Mouse (Mus musculus): ENCODE results near the gene Syt5. TPM values are rescaled to one million over a fixed set of nuclear protein-coding genes. Genes with fewer than 3 reads are reported as not detected.
"Not testable (repeated sequence)": the region's sequence is repeated elsewhere in the genome, so short reads cannot be mapped to it uniquely, and the experiment has no call there.

Syt5 gene
- polyA plus RNA-seq (2017; shearing (Covaris generic)), result not detected

DNA sequence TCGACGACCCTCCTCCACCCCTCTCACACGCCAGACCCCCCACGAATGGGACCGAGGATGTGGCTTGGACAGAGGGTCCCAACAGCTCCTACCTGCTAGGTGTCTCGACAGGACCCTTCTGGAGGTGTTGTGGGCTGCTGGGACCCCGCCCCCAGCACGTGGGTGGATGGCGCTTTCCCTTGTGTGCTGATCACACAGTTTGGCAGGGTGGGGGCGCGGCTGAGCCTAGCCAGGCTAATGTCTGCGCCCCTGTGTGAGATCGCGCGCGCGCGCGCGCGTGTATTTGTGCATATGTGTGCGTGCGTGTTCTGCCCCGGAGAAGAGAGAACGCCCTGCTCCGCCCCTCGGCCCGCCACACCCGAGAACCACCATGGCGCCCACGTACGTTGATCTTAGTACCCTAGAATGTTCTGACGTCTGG, at the start of gene Syt5:
TSS of gene Syt5 (minus strand) at position 321 of the 421 bp plus-strand sequence.
- no peak for ATAC-seq

DNA sequence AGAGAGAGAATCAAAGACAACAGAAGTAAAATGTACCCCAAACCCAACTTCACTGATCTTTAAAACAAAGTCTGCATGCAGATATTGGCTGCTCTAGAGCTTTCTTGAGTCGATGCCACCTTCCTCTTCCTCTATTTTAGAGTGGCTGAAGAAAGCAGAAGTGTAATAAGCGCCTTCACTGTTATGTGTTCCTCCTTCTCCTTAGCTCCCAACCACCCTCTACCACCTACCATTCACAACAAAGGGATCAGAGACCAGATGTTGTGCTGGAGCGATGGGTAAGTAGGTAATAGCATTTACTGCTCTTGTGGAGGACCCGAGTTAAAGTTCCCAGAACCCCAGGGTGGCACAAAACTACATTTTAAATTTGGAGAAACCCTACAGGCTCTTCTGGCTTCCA, 49.7 kb upstream of the Syt5 start:
- not testable (repeated sequence) for ATAC-seq

DNA sequence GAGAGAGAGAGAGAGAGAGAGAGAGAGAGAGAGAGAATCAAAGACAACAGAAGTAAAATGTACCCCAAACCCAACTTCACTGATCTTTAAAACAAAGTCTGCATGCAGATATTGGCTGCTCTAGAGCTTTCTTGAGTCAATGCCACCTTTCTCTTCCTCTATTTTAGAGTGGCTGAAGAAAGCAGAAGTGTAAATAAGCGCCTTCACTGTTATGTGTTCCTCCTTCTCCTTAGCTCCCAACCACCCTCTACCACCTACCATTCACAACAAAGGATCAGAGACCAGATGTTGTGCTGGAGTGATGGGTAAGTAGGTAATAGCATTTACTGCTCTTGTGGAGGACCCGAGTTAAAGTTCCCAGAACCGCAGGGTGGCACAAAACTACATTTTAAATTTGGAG, 34.1 kb upstream of the Syt5 start:
- ATAC-seq, result not testable (repeated sequence)

DNA sequence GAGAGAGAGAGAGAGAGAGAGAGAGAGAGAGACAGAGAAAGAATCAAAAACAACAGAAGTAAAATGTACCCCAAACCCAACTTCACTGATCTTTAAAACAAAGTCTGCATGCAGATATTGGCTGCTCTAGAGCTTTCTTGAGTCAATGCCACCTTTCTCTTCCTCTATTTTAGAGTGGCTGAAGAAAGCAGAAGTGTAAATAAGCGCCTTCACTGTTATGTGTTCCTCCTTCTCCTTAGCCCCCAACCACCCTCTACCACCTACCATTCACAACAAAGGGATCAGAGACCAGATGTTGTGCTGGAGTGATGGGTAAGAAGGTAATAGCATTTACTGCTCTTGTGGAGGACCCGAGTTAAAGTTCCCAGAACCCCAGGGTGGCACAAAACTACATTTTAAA, 25.0 kb upstream of the Syt5 start:
- ATAC-seq, result not testable (repeated sequence)

DNA sequence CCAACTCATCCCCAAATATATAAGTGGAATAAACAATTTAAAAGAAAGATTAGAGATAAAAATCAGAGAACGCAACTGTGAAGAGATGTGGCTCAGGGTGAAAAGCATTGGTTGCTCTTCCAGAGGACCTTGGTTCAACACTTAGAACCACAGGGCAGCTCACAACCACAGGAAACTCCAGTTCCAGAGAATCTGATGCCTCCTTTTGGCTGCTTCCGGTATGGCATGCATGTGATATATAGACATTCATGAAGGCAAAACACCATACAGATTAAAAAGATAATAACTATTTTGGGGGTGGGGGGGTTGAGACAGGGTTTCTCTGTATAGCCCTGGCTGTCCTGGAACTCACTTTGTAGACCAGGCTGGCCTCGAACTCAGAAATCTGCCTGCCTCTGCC, 15.3 kb upstream of the Syt5 start:
- ATAC-seq, result no peak

DNA sequence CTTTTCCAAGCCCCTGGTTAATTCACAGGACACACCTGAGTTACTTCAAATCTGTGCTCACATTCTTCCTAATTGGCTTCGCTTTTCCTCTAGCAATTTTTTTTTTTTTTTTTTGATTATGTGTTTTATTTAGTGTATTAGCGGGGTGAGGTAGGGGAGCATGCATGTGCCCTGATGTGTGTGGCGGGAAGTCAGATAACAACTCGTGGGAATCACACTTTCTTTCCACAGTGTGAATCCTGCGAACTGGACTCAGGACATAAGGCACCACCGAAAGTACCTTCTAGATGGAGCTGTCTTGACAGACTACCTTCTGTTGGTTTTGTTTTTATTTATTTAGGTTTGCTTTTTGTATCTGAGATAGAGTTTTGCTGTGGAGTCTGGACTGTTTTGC, 9.8 kb upstream of the Syt5 start:
- no peak for ATAC-seq

DNA sequence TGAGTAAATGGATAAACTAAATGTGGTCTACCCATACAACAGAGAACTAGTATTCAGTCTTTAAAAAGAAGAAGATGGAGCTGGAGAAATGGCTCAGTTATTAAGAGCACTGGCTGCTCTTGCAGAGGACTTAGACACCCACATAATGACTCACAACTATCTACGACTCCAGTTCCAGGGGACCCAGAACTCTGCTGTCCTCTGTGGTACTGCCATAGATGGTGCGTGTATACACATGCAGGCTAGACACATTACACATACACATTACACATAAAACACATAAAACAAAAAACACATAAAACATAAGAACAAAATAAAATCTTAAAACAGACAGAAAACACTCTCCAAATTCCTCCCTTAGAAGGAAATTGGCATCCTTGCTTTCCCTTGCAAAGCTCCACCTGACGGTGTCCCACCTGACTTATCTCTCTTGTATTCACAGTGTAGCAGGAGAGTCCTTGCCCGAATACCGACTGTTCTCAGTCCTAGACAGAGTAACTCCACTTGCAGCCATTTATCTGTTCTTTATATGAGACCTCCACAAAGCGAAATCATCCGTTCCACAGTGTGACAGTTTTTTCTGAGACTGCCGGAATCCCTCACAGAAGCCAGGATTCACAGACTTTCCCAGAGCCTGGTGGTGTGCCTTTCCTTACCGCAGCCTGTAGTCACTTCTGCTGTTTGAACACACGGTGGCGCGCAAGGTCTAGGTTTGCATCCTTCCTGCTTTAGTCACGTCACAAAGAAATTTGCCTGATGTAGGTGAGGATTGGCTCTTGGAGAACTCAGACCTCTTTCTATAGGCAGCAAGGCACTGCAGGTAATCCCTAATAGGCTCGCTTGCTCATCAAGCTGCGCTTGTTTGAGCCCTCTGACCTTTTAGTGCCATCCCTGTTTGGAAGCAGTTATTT, 9.2 kb upstream of the Syt5 start:
- peak; percentile 98 for ATAC-seq

DNA sequence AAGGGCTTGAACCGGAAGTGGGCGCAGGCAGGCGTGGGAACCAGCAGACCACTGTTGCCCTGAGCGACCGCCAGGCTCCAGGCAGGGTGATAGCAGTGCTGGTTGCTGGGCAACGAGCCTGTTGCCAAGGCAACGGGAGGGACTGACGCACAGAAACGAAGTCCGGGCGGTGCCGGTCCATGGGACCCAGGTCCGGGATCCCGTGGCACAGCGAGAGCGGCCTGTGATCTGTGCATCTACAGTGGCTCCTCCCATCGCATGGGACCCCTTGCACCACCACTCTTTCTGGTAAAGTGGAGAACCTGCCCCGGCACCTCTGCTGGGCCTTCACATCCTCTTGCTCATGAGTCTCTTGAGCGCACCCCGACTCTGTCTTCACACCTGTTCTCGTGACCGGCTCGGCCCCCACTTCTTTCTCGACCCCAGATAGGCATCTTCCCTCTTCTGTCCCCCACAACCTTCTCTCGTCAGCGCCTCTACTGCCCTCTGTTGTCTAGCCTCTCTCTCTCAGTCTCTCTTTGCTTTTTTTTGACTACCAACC, 680 bp downstream of the Syt5 start:
- no peak for ATAC-seq

DNA sequence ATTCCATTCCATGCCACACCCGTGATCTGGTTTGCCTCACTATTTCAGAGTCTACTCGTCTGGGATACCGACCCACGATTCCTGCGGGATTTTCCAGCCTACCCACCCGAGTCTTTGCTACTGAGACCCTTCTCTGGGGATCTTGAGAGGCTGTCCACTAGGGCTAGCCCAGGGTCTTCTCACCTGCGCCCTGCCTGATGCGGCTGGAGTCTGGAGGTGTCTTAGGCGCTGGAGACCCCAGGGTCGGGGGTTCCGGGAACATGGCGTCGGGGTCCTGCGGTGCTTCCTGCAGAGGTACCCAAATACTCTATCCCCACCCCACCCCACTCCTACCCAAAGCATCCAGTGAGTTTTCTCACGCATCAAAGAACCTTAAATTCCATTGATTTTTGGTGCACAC, 1.3 kb downstream of the Syt5 start:
- ATAC-seq, result no peak

DNA sequence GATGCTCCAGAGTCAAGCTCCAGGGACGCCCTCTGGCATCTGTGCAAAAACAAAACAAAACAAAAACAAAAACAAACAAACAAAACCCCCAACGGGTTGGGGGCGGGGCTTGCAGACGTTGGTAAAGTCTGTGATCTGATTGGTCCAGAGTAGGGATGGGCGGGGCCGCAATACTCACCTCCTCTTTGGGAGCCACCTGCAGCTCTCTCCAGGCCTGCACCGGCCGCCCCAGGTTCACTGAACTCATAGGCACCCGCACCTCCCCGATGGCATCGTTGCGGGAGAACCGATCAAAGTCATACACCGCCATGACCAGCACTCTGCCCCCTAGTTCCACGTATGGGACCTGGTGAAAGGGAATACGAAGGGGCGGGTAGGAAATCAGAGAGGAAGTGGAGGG, 5.3 kb downstream of the Syt5 start:
- no peak for ATAC-seq

DNA sequence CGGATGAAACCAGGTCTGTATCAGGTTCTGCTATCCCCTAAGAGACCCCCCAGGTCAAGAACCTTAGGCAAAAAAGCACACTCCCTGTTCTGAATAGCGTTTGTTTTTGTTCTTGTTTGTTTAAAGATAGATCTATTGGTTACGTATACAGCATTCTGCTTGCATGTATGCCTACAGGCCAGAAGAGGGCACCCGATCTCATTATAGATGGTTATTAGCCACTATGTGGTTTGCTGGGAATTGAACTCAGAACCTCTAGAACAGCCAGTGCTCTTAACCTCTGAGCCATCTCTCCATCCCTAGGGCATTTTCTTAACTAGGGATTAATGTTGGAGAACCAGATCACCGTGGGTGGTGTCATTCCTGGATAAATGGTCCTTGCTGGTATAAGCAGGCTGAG, 6.0 kb downstream of the Syt5 start:
- ATAC-seq, result no peak

DNA sequence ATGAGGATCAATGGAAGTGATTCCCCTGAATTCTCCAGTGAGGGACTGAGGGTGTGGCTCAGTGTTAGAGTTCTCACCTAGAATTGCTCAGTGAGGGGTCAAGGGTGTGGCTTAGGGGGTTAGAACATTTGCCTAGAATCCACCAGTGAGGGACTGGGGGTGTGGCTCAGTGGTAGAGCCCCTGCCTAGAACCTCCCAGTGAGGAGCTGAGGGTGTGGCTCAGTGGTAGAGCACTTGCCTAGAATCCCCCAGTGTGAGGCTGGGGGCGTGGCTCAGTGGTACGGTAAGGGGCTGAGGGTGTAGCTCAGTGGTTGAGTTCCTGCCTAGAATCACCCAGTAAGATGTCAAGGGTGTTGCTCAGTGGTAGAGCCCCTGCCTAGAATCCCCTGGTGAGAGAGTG, 8.3 kb downstream of the Syt5 start:
- no peak for ATAC-seq

DNA sequence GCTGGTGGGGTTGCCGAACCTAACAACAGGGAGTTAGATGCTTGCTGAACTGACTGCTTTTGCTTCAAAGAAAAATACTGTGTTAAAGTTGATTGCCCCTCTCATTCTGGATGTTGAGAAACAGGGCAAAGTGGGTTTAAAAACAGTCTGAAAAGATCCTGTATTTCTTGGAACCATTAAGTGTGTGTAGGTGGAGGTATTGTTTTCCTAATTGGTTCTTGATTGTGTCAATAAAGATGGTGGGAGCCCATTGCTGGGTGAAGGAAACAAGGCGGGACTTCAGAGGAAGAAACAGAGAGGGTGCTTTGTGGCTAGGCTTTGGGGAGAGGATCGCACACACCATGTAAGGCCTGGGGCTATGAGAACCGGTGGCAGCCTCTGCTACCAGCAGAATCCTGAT, 10.2 kb downstream of the Syt5 start:
- no peak for ATAC-seq

DNA sequence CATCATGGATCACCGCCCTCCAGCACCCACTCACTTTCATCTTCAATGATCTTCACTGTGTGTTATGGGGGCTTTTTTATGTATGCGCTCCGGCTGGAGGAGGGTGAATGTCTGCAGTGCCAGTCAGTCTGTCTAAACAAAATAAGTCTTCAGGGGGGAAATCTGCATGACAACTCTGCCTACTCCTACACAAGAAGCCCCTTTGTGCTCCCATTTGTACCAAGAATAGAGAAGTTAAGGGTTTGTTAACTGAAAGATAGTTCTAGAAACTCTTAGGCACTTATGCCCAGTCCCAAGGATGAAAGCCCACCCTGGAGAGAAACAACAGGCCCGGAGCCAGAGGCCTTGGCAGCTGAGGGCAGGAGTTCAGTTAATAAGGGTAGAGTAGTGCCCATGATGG, 11.0 kb downstream of the Syt5 start:
- ATAC-seq, result no peak

DNA sequence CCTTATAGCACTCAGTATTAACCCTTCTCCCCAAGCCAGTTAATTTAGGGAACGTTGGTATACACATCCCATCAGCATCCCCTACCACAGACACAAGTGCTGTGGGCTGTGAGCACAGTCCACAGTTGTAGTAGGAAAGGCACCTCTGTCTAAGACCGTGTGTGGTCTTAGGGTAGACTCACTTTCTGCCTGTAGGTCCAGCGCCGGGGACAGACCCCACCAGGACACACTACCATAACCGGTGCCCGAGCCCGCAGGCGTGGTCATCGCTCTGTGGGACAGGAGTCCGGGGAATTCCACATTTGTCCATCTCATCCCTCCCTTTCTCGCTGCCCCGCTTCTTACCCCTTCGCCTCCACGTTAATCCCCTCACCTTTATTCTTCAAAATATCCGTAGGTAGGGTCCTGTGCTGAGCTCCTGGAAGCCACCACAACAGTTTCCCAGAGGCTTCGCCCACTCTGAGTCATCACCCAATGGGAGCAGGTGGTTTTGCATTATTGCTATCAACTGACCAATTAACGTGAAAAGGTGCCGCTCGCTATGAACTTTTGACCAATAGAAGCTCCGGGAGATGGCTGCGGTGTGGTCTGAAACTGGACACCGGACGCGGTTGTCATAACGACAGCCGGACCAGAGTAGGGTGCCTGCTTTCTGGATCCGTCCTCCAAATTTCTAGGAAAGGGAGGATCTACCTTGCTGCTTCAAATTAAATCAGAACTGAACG, 15.2 kb downstream of the Syt5 start, which contains the start of gene Dnaaf3:
TSS of gene Dnaaf3 (minus strand) at position 449 of the 725 bp plus-strand sequence.
- no peak for ATAC-seq

DNA sequence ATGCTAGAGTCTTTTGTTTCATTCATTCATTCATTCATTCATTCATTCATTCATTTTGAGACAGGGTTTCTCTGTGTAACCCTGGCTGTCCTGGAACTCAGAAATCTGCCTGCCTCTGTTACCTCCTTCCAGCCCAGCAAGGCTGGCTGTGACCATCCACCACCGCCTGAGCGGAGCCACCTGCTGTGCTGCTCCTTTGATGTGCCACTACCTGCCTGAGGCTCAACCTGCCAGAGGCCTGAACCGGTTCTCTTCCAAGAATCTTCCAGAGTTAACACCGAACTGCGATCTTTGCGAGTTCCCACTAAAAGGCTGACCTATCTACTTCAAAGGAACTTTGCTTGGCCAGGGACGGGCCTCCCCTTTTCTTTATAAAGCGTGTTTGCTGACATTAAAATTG, 17.2 kb downstream of the Syt5 start:
- ATAC-seq, result not testable (repeated sequence)

DNA sequence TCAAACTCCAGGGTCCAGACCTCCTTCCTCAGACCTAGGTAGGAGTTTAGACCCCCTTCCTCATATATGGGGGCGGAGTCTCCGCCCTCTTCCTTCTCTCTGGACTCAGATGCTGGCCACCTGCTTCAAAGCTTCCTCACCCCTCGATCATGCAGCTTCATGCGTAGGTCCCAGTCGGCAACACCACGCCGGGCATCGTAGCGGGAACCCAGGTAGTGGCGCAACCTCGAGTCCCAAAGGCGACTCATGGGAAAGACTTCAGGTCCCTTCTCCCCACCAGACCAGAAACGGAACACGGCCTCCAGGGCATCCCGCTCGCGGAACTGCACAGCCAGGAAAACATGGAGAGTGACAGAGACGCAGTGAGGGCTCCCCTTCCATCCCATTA, 20.0 kb downstream of the Syt5 start:
- no peak for ATAC-seq

DNA sequence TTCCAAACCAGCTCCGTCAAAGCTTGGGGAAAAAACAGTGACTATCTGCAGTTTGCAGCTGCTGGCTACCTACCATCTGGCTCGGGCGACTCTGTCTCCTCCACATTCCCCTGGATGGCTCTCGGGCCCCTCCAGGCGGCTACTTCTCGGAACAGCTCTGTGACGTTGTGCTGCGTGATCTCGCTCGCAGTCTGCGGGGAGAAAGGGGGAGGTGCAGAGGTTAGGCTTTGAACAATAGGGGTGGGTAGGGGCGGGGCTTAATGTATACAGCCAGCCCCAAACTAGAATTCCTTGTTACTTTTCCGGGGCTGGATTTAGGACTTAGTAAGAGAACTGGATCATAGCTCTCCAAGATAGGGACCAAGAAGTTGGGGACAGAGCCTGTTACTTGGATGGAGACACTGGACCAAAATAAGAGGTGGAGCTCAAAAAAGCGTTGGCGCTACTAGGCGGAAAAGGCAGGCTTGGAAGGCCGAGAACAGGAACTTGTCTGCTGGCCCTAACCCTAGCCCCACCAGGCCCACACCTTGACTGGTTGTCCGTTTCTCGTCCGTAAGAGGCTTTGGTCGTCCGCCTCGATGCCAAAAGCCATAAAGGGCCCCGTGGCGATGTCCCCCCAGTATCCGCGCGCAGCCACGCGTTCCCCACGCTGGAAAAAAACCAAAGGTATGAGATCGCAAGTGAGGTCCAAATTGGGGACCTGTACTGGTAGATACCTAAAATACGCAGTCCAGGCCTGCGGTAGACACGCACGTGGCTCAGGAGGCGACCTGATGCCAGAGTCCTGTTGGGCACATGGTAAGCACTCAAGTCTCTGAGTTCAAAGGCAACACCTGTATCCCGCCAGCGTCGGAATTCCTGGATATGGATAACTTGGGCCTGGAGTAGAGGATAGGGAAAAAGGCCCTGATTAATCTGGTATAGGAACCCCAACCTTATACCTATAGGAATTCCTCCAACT, 20.7 kb downstream of the Syt5 start:
- peak; percentile 97 for ATAC-seq

DNA sequence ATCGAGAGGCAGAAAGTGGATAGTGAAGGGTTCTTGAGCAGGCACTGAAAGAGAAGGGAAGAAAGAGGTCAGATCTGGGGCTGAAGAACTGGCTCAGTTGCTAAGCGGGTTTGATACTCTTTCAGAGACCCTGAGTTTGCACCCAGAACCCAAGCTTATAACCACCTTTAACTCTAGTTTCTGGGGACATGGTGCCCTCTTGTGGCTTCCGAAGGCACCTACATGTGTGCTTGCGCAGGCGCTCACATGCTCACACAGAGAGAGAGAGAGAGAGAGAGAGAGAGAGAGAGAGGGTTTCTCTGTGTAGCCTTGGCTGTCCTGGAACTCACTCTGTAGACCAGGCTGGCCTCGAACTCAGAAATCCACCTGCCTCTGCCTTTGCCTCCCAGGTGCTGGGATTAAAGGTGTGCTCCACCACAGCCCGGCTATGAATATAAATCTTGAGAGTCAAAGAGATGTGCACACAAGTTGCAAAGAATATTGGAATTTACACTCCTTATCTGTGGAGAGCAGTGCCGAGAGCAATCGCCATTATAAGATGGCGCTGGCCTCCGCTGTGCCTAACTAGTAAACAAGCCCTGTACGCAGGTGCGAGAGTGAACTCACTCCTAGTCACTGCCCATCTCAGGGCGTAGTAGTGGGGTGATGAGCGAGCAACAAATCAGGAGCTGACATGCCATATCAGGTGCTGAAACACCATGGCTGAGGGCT, 23.0 kb downstream of the Syt5 start, which contains the start of gene Tnni3:
TSS of gene Tnni3 (minus strand) at position 18 of the 711 bp plus-strand sequence.
- ATAC-seq, result peak; percentile 44

DNA sequence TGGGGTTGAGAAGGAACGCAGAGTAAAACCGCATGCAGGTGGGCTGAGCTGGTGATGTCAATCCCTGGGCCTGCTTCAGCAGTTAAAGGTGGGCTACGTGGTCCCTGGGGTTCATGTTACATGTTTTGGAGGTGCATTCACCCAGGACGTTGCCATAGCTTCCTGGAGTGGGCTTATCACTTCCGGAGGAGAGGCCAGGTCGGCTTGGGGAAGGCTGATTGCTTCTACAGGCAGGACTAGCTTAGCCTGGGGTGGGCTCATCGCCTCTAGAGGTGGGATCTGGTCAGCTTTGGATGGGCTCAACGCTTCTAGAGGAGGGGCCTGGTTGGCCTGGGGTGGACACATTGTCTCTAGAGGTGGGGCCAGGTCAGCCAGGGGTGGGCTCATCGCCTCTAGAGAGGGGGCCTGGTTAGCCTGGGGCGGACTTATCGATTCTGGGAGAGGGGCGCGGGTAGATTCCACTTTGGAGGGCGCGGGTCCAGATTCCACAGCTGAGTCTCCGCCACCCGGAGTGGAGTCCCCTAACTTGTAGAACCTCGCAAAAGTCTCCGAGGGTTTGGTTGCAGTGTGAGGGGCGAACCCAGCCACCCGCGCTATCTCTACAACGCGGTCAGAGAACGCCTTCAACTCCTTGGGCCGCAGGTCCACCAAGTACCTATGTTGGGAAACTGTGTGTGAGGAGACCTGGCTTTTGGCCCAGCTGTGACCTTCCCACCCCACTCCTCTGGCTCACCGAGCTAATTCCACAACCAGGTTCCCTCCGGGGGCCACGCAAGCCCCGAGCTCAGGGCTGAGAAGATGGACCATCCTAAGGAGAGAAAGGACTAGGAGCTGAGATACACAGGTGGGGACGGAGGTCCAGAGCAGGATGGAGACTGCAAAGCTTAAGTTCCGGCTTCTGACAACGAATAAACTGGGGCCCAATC, 23.9 kb downstream of the Syt5 start:
- no peak for ATAC-seq
